Mouse (Mus musculus) myocyte (in vitro differentiated cells): ENCODE results near the gene Prrt1.

Experiments used
- CEBPB ChIP-seq: IDR thresholded peaks from 2 replicates; pipeline ENCODE4 v1.6.1; 2011; ENCODE audit warnings: mild to moderate bottlenecking, moderate library complexity; ENCODE audit not compliant: poor library complexity, insufficient read depth, severe bottlenecking
- MYOG ChIP-seq, 3 experiments: IDR thresholded peaks; one replicate each; pipeline ENCODE4 v1.6.1; 2011; ENCODE audit warnings: control low read depth in 2 of 3, low read depth in 2 of 3, mild to moderate bottlenecking in 2 of 3; ENCODE audit not compliant: insufficient read length in 2 of 3, control insufficient read depth in 1 of 3, insufficient read depth in 1 of 3
- POLR2A ChIP-seq: IDR thresholded peaks from one replicate; pipeline ENCODE4 v1.6.1; 2011; ENCODE audit warnings: low read depth, mild to moderate bottlenecking, control low read depth, moderate library complexity; ENCODE audit not compliant: insufficient read length
- TCF3 ChIP-seq: IDR thresholded peaks from one replicate; pipeline ENCODE4 v1.6.1; 2011; ENCODE audit warnings: low read depth, control low read depth; ENCODE audit not compliant: insufficient read length
- USF1 ChIP-seq: IDR thresholded peaks from one replicate; pipeline ENCODE4 v1.6.1; 2011; ENCODE audit warnings: low read depth, mild to moderate bottlenecking, control low read depth, moderate library complexity

- no peak for TF ChIP-seq MYOG (IDR thresholded peaks at IDR 0.05; ENCODE audit: control insufficient read depth in 1 of 3, insufficient read depth in 1 of 3, insufficient read length in 2 of 3, low read depth in 2 of 3)
- TF ChIP-seq CEBPB, result no peak
- TF ChIP-seq TCF3, result no peak
- TF ChIP-seq POLR2A, result no peak
- TF ChIP-seq USF1, result no peak
Observed at GRCm38 (mm10) chr17:34627943-34628643, 1.2 kb upstream of the Prrt1 start, which contains the start of gene Ppt2.
